Mouse (Mus musculus) neural tube, embryonic 14.5 days (tissue): ENCODE data around the gene Ank3. TPM values are rescaled to one million over a fixed set of nuclear protein-coding genes. Genes with fewer than 3 reads are reported as not detected.

Experiments used
- ATAC-seq: fragments of 200-750 bp; cut with Nextera tagmentation; 2 replicates; pipeline ENCODE4 v1.8.0; 2017; ENCODE audit warnings: low read depth, mild to moderate bottlenecking, moderate TSS enrichment, moderate library complexity
- H3K27ac ChIP-seq: fragments of 300-500 bp; sonication (generic); 2 replicates; pipeline ENCODE4 v1.5.1; 2014; ENCODE audit warnings: low read depth, mild to moderate bottlenecking, control low read depth, low read length, moderate library complexity, mixed read lengths
- H3K27me3 ChIP-seq: fragments of 300-500 bp; sonication (generic); 2 replicates; pipeline ENCODE4 v1.6.1; 2014; ENCODE audit warnings: low read length; ENCODE audit not compliant: control insufficient read depth, insufficient read depth
- H3K36me3 ChIP-seq: fragments of 300-500 bp; sonication (generic); 2 replicates; pipeline ENCODE4 v1.6.1; 2014; ENCODE audit warnings: low read length, mixed read lengths; ENCODE audit not compliant: control insufficient read depth, insufficient read depth
- H3K4me1 ChIP-seq: fragments of 300-500 bp; sonication (generic); 2 replicates; pipeline ENCODE4 v1.6.1; 2014; ENCODE audit warnings: low read length; ENCODE audit not compliant: control insufficient read depth, insufficient read depth
- H3K4me2 ChIP-seq: fragments of 300-500 bp; sonication (generic); 2 replicates; pipeline ENCODE4 v1.6.1; 2014; ENCODE audit warnings: mild to moderate bottlenecking, low read depth, low read length, control low read depth
- H3K4me3 ChIP-seq: fragments of 300-500 bp; sonication (generic); 2 replicates; pipeline ENCODE4 v1.5.1; 2014; ENCODE audit warnings: low read depth, low read length, control low read depth, mixed read lengths
- H3K9ac ChIP-seq: fragments of 300-500 bp; sonication (generic); replicated peaks from 2 replicates; pipeline ENCODE4 v1.6.1; 2014; ENCODE audit warnings: low read depth, mild to moderate bottlenecking, control low read depth, low read length, mixed read lengths
- H3K9me3 ChIP-seq: fragments of 300-500 bp; sonication (generic); 2 replicates; pipeline ENCODE4 v1.6.1; 2016; ENCODE audit warnings: low read length; ENCODE audit not compliant: control insufficient read depth
- WGBS: fragments of 180-500 bp; shearing (Covaris S2); extraction: QIAGEN DNeasy Blood & Tissue Kit; methylation state at CpG from one replicate; pipeline ENCODE4 v1.1.7; 2014; 5-methylcytosine and 5-hydroxymethylcytosine counted together
- polyA plus RNA-seq: library from polyadenylated mRNA; unstranded; fragments of >200 nt; fragmentation: Nextera tagmentation; extraction: Ambion mirVana; gene quantifications from 2 replicates; pipeline ENCODE4 v1.2.1, GENCODE M21; 2014

Gene Ank3
- polyA plus RNA-seq, 1 experiment from 2014 or later: 198 TPM

DNA sequence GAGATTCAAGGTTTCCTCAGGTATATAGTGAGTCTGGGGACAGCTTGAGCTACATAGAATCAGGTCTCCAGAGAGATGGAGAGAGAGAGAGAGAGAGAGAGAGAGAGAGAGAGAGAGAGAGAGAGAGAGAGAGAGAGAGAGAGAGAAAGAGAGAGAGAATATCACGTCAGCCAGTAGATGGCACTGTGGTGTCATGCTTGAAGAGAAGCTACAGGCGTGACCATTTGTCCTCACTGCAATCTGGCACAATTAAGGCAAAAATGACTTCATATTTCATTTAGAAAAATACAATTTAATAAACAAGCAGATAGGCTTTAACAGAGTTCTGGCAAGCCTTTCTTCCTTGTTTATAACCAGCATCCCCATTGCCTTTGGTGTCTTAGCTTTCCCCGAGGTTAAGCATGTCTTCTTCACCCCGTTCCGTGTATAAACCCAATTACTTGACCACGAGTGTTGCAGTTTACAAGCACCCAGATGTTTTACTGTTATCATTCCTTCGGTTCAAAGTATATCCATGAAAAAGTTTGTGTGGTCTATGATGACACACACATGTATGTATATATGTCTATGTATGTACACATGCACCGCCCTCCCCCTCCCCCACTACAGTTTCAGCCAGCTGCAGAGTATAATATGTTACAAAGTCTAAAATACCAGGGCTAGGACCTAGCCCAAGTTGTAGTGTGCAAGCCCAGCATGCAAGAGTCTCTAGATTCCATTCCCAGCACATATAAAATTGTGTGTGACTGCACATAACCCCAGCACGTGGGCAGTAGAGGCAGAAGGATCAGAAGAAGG, 53.8 kb downstream of the Ank3 start:
- no peak overlapping the region for H3K27ac ChIP-seq
- no peaks in the 10 kb centered on the region for H3K4me1 ChIP-seq
- ATAC-seq: peak; percentile 65
- no peaks in the 10 kb centered on the region for H3K9me3 ChIP-seq
- WGBS: 52% methylated on average over 9 of the region's 9 CpGs
- H3K27me3 ChIP-seq: no peaks in the 10 kb centered on the region
- H3K4me2 ChIP-seq: no peak overlapping the region
- H3K36me3 ChIP-seq: no peaks in the 10 kb centered on the region
- no peak overlapping the region for H3K9ac ChIP-seq
- no peak overlapping the region for H3K4me3 ChIP-seq

- Histone ChIP-seq H3K27me3 (no peaks in the 10 kb centered on the region), H3K9me3 (no peaks in the 10 kb centered on the region), H3K4me1 (no peaks in the 10 kb centered on the region), H3K36me3 (no peaks in the 10 kb centered on the region), H3K9ac (no peak overlapping the region), H3K4me2 (no peak overlapping the region), H3K4me3 (no peak overlapping the region), H3K27ac (no peak overlapping the region)
- WGBS: 92% methylated on average over 6 of the region's 6 CpGs
- no peak for ATAC-seq
Measured at GRCm38 (mm10) chr10:69453531-69453930, 55.0 kb downstream of the Ank3 start.

DNA sequence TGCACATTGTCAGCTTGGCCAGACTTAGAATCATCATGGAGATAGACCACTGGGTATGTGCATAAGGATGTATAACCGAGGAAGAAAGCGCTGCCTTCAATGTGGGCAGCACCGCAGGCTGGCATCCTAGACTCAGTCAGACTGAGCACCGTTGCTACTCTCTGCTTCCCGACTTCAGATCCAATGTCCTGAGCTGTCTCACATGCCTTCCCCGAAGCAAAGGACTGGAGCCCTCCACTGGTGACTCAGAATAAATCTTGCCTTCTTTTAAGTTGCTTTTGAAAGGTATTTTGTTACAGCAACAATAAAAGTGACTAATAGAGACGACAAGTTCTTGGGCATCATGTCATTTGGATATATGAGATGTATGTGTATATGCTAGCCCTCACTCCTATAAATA, 55.9 kb downstream of the Ank3 start:
- no peaks in the 10 kb centered on the region for H3K36me3 ChIP-seq
- no peak for ATAC-seq
- H3K4me2 ChIP-seq: no peak overlapping the region
- H3K9me3 ChIP-seq: no peaks in the 10 kb centered on the region
- no peaks in the 10 kb centered on the region for H3K27me3 ChIP-seq
- H3K4me3 ChIP-seq: no peak overlapping the region
- no peaks in the 10 kb centered on the region for H3K4me1 ChIP-seq
- no peak overlapping the region for H3K9ac ChIP-seq
- no peak overlapping the region for H3K27ac ChIP-seq
- 49% methylated on average over 7 of the region's 7 CpGs for WGBS

- H3K27ac ChIP-seq: peak overlapping the region; percentile 70
- H3K9me3 ChIP-seq: no peaks in the 10 kb centered on the region
- H3K4me1 ChIP-seq: peaks cover 33% of the 10 kb centered on the region
- H3K4me3 ChIP-seq: no peak overlapping the region
- ATAC-seq: peak; percentile 7; the same call in 1 of the 2 replicates
- no peaks in the 10 kb centered on the region for H3K36me3 ChIP-seq
- H3K9ac ChIP-seq: no peak overlapping the region
- WGBS: 39% methylated on average over 4 of the region's 4 CpGs
- no peak overlapping the region for H3K4me2 ChIP-seq
- H3K27me3 ChIP-seq: no peaks in the 10 kb centered on the region
Measured at GRCm38 (mm10) chr10:69464826-69465225, 66.3 kb downstream of the Ank3 start.

DNA sequence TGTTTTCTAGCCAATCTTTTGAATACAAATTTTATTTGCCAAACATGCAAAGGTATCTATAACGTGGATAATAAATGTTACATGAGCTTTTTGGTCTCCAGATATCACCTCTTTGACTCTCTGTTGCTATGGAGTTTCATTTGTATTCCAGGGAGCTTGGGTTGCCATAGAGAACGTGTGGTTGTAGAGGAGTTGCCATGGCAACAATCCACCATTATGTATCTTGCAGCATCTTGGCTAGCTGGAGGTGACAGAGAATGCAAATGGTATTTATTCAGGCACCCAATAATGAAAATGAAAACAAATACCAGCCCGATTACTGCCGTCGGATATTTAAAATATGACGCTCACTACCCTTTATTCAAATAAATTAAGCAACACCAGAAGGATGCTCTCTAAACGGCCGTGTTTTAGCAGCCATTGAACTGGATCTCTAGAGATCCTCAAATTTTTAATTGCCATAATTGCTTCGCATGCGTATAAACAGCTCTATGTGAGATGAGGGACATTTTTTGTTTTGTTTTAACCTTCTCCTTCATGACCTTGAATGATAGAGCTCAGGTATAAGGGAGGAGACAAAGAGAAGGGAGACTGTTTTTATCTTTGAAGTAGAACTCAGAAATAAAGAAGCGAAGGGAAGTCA, 67.1 kb downstream of the Ank3 start:
- H3K27ac ChIP-seq: peak overlapping the region; percentile 92
- peaks cover 33% of the 10 kb centered on the region for H3K4me1 ChIP-seq
- H3K9me3 ChIP-seq: no peaks in the 10 kb centered on the region
- 25% methylated on average over 11 of the region's 11 CpGs for WGBS
- ATAC-seq: peak; percentile 83
- H3K36me3 ChIP-seq: no peaks in the 10 kb centered on the region
- 0 out of 2 replicates have a peak overlapping the region, but pooled peaks have one; percentile 11 for H3K4me3 ChIP-seq
- H3K9ac ChIP-seq: 0 out of 2 replicates have a peak overlapping the region, but pooled peaks have one; percentile 4
- H3K4me2 ChIP-seq: peak overlapping the region; percentile 39; the same call in 1 of the 2 replicates
- H3K27me3 ChIP-seq: no peaks in the 10 kb centered on the region

DNA sequence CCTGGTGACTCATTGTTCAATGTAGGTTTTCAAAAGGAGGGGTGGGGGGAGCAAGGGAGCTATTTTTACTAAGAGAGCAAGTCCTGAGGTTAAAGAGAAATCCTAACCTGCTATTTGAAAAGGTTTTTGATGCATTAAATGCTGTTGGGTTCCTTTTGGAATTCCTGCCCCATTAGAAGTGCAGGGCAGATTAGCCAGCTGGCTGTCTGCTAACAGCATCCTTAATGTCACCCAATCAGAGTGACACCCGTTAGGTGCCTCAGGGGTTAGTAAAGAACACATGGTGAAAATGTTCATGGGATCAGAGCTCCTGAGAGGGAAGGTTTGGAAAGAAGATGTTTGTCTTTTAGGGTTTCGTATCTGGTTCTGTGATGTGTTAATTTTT, 67.6 kb downstream of the Ank3 start:
- ATAC-seq: no peak; the same call in 1 of the 2 replicates
- no peaks in the 10 kb centered on the region for H3K9me3 ChIP-seq
- H3K4me3 ChIP-seq: no peak overlapping the region
- no peaks in the 10 kb centered on the region for H3K36me3 ChIP-seq
- H3K27me3 ChIP-seq: no peaks in the 10 kb centered on the region
- H3K27ac ChIP-seq: peak overlapping the region; percentile 92
- 0 out of 2 replicates have a peak overlapping the region, but pooled peaks have one; percentile 4 for H3K9ac ChIP-seq
- peaks cover 33% of the 10 kb centered on the region for H3K4me1 ChIP-seq
- no peak overlapping the region; the same call in 1 of the 2 replicates for H3K4me2 ChIP-seq
- 31% methylated on average over 2 of the region's 2 CpGs for WGBS

DNA sequence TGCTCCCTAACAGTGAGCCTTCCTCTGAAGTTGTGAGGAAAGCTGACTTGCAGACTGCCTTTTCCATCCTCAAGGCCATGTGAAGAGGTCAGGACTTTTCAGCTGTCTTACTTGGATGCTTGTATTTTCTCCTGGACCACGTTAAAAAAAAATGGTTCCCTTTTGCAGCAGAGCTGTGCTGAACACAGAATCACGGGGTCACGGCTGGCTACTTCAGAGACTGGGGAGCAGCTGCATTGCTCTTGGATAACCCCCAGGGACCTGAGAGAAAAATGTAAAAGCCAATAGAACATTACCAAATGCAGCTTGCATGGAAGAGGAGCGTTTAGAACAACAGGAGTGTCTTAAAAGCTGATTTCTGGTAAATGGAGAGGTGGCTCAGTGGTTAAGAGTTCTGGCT, 68.0 kb downstream of the Ank3 start:
- ATAC-seq: peak; percentile 49; the same call in 1 of the 2 replicates
- H3K4me3 ChIP-seq: no peak overlapping the region
- peaks cover 33% of the 10 kb centered on the region for H3K4me1 ChIP-seq

GRCm38 (mm10) chr10:69467182-69467581, 68.6 kb downstream of the Ank3 start:
- Histone ChIP-seq H3K9me3 (no peaks in the 10 kb centered on the region), H3K4me2 (no peak overlapping the region), H3K36me3 (no peaks in the 10 kb centered on the region), H3K27ac (peak overlapping the region; percentile 92), H3K27me3 (no peaks in the 10 kb centered on the region), H3K4me1 (peaks cover 33% of the 10 kb centered on the region), H3K9ac (no peak overlapping the region), H3K4me3 (no peak overlapping the region)
- WGBS: 24% methylated on average over 2 of the region's 2 CpGs
- ATAC-seq: peak; percentile 44; the same call in 1 of the 2 replicates

More for the DNA sequence above, 68.0 kb downstream of the Ank3 start:
- peak overlapping the region; percentile 92 for H3K27ac ChIP-seq
- no peaks in the 10 kb centered on the region for H3K9me3 ChIP-seq
- H3K27me3 ChIP-seq: no peaks in the 10 kb centered on the region
- 15% methylated on average over 4 of the region's 4 CpGs for WGBS
- H3K36me3 ChIP-seq: no peaks in the 10 kb centered on the region
- no peak overlapping the region for H3K9ac ChIP-seq
- H3K4me2 ChIP-seq: no peak overlapping the region

- Histone ChIP-seq H3K27ac (no peak overlapping the region), H3K36me3 (no peaks in the 10 kb centered on the region), H3K27me3 (no peaks in the 10 kb centered on the region), H3K4me3 (no peak overlapping the region), H3K4me1 (peaks cover 21% of the 10 kb centered on the region; the same call in 1 of the 2 replicates), H3K4me2 (no peak overlapping the region), H3K9me3 (no peaks in the 10 kb centered on the region), H3K9ac (no peak overlapping the region)
- ATAC-seq: no peak
- 53% methylated on average over 4 of the region's 4 CpGs for WGBS
Measured at GRCm38 (mm10) chr10:69471841-69472240, 73.3 kb downstream of the Ank3 start.
